Mouse (Mus musculus): ENCODE measurements at regions not wholly inside any gene's neighbourhood (a gene's known extent, or its start where the extent isn't known, plus 50 kb on each side); places are given as distances from the start of the nearest gene placed in this dataset.

- peaks cover 23% of the 10 kb centered on the region for H3K9me3 ChIP-seq (ENCODE audit: low read length)
- no peaks in the 10 kb centered on the region for H3K4me1 ChIP-seq (replicated peaks; ENCODE audit: low read depth, low read length)
- no peak overlapping the region for H3K4me3 ChIP-seq (replicated peaks; ENCODE audit: low read length)
- TF ChIP-seq CTCF (conservative IDR thresholded peaks at IDR 0.05; ENCODE audit: low read length), result no peak
- TF ChIP-seq NANOG (IDR thresholded peaks at IDR 0.05; ENCODE audit: borderline replicate concordance, low read length), result no peak
- no peak for TF ChIP-seq POU5F1 (IDR thresholded peaks at IDR 0.05; ENCODE audit: borderline replicate concordance, low read length)
- H3K36me3 ChIP-seq (ENCODE audit: insufficient read depth, low read length), result no peaks in the 10 kb centered on the region
- H3K27me3 ChIP-seq (ENCODE audit: insufficient read depth, low read length), result no peaks in the 10 kb centered on the region
Measured at GRCm38 (mm10) chr14:72121786-72122185, 369.9 kb downstream of the Gm9195 start.

DNA sequence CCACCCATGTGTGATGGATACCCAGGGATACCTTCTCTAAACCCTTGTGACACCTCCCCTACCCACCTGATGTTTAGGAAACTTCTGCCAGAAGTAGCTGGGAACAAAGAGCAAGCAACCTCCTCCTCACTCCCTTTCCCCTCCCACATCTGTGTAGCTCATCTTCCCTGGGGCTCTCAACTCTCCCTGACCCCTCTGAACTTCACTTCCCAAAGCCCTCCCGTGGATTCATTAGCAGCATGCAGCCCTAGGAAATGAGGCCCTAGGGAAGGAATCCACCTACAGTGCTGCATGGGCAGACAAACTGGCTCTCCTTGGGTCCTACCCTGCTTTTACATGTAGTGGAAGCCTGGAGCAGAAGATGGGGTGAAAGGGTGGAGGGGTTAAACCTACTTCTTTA, 370.6 kb downstream of the Gm9195 start:
- Histone ChIP-seq H3K9me3 (ENCODE audit: low read length) (peaks cover 23% of the 10 kb centered on the region), H3K4me3 (replicated peaks; ENCODE audit: low read length) (no peak overlapping the region), H3K27me3 (ENCODE audit: insufficient read depth, low read length) (no peaks in the 10 kb centered on the region), H3K4me1 (replicated peaks; ENCODE audit: low read depth, low read length) (no peaks in the 10 kb centered on the region), H3K36me3 (ENCODE audit: insufficient read depth, low read length) (no peaks in the 10 kb centered on the region)
- TF ChIP-seq NANOG (IDR thresholded peaks at IDR 0.05; ENCODE audit: borderline replicate concordance, low read length) (no peak), POU5F1 (IDR thresholded peaks at IDR 0.05; ENCODE audit: borderline replicate concordance, low read length) (no peak), CTCF (conservative IDR thresholded peaks at IDR 0.05; ENCODE audit: low read length) (no peak)

DNA sequence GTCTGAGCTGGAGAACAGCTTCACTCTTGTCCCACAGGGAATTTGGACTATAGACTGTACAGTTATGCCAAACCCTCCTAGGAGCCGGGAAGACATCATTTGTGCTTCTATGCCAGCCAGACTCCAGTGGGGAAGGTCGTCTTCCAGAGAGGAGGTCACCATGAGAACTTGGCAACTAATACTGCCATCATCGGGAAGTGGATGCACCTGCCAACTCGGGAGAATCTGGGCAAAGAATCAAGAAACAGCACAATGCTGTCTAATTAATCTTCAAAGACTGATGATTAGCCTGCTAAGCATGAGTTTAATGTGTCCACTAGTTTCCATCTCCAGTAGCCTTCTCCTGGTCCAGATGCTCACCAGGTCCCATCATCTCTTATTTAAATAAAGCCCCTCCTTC, 374.8 kb downstream of the Gm9195 start:
- H3K4me3 ChIP-seq (replicated peaks; ENCODE audit: low read length), result no peak overlapping the region
- H3K36me3 ChIP-seq (ENCODE audit: insufficient read depth, low read length), result no peaks in the 10 kb centered on the region
- H3K4me1 ChIP-seq (replicated peaks; ENCODE audit: low read depth, low read length), result no peaks in the 10 kb centered on the region
- H3K27me3 ChIP-seq (ENCODE audit: insufficient read depth, low read length), result no peaks in the 10 kb centered on the region
- H3K9me3 ChIP-seq (ENCODE audit: low read length), result peaks cover 7% of the 10 kb centered on the region
- no peak for TF ChIP-seq CTCF (conservative IDR thresholded peaks at IDR 0.05; ENCODE audit: low read length)
- no peak for TF ChIP-seq NANOG (IDR thresholded peaks at IDR 0.05; ENCODE audit: borderline replicate concordance, low read length)
- no peak for TF ChIP-seq POU5F1 (IDR thresholded peaks at IDR 0.05; ENCODE audit: borderline replicate concordance, low read length)

DNA sequence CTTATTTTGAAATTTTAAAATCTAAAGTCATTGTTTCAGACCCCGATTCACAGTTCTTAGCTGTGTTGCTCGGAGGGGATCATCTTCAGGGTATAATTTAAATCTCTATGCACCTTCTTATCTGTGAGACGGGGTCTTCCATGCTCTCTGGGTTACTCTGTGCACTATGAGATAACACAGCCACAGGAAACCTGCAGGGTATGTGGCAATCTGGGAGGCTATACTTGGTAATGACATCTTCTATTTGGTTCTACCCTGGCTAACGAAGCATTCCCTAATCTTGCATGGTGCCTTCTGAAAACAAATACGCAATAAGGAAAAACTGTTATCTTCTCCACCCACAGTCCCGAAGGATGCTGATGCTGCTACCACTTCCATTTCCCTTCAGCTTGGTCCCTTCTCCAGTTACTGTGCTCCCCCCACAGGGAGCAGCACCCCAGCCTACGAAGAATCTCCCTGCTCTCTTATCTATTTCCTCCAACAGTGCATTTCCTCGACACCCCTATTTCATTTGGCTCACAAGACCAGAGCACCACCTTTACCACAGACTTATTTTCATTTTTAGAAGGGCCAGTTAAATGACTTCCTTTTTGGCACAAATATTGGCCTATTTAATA, 378.2 kb downstream of the Gm9195 start:
- no peak for TF ChIP-seq CTCF (conservative IDR thresholded peaks at IDR 0.05; ENCODE audit: low read length)
- TF ChIP-seq NANOG (IDR thresholded peaks at IDR 0.05; ENCODE audit: borderline replicate concordance, low read length), result no peak
- TF ChIP-seq POU5F1 (IDR thresholded peaks at IDR 0.05; ENCODE audit: borderline replicate concordance, low read length), result no peak
- H3K4me1 ChIP-seq (replicated peaks; ENCODE audit: low read depth, low read length), result no peaks in the 10 kb centered on the region
- no peaks in the 10 kb centered on the region for H3K36me3 ChIP-seq (ENCODE audit: insufficient read depth, low read length)
- no peaks in the 10 kb centered on the region for H3K9me3 ChIP-seq (ENCODE audit: low read length)
- no peak overlapping the region for H3K4me3 ChIP-seq (replicated peaks; ENCODE audit: low read length)
- no peaks in the 10 kb centered on the region for H3K27me3 ChIP-seq (ENCODE audit: insufficient read depth, low read length)

DNA sequence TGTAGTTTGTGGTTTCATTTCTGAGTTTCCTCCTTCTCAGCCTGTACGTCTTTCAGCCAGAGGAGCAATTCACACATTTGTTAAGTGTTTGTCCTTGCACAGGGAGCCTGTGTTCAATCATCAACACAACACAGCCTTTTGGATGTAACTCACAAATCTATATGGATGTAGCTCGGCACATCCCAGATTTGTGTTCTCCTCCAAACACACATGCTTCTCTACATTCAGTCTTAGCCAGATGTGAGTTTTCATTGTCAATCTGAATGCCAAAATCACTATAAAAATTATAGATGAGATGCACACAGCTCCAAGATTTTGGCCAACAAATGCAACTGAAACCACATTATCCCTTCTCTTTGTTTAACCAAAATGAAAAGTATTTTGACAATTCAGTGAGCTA, 380.9 kb downstream of the Gm9195 start:
- no peaks in the 10 kb centered on the region for H3K36me3 ChIP-seq (ENCODE audit: insufficient read depth, low read length)
- H3K4me3 ChIP-seq (replicated peaks; ENCODE audit: low read length), result no peak overlapping the region
- TF ChIP-seq POU5F1 (IDR thresholded peaks at IDR 0.05; ENCODE audit: borderline replicate concordance, low read length), result no peak
- TF ChIP-seq NANOG (IDR thresholded peaks at IDR 0.05; ENCODE audit: borderline replicate concordance, low read length), result no peak
- no peak for TF ChIP-seq CTCF (conservative IDR thresholded peaks at IDR 0.05; ENCODE audit: low read length)
- no peaks in the 10 kb centered on the region for H3K27me3 ChIP-seq (ENCODE audit: insufficient read depth, low read length)
- H3K4me1 ChIP-seq (replicated peaks; ENCODE audit: low read depth, low read length), result no peaks in the 10 kb centered on the region
- no peaks in the 10 kb centered on the region for H3K9me3 ChIP-seq (ENCODE audit: low read length)

GRCm38 (mm10) chr14:72091579-72091978, 400.1 kb downstream of the Gm9195 start:
- no peaks in the 10 kb centered on the region for H3K36me3 ChIP-seq (ENCODE audit: insufficient read depth, low read length)
- H3K4me3 ChIP-seq (replicated peaks; ENCODE audit: low read length), result no peak overlapping the region
- H3K27me3 ChIP-seq (ENCODE audit: insufficient read depth, low read length), result no peaks in the 10 kb centered on the region
- TF ChIP-seq POU5F1 (IDR thresholded peaks at IDR 0.05; ENCODE audit: borderline replicate concordance, low read length) (no peak), NANOG (IDR thresholded peaks at IDR 0.05; ENCODE audit: borderline replicate concordance, low read length) (no peak), CTCF (conservative IDR thresholded peaks at IDR 0.05; ENCODE audit: low read length) (no peak)
- H3K4me1 ChIP-seq (replicated peaks; ENCODE audit: low read depth, low read length), result no peaks in the 10 kb centered on the region
- H3K9me3 ChIP-seq (ENCODE audit: low read length), result no peaks in the 10 kb centered on the region

DNA sequence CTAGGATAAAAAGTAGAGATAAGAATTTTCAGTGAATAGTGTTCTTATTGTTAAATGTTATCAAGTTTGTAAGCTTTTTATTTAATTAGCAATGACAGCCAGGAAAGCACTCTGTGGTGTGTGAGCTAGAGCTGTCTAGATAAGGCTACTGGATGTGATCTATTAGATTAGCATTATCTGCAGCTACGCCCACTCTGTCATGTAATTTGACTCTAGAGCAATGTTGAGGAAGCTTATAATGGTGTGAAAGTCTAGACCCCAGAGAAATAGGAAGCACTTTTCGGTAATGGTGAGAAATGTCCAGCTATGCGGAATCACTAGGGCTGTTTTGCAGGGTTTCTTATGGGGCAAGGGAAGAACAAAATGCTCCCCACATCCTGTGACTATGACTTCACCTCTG, 410.2 kb downstream of the Gm9195 start:
- no peaks in the 10 kb centered on the region for H3K36me3 ChIP-seq (ENCODE audit: insufficient read depth, low read length)
- H3K4me3 ChIP-seq (replicated peaks; ENCODE audit: low read length), result no peak overlapping the region
- no peaks in the 10 kb centered on the region for H3K4me1 ChIP-seq (replicated peaks; ENCODE audit: low read depth, low read length)
- H3K9me3 ChIP-seq (ENCODE audit: low read length), result peaks cover 26% of the 10 kb centered on the region
- no peaks in the 10 kb centered on the region for H3K27me3 ChIP-seq (ENCODE audit: insufficient read depth, low read length)
- TF ChIP-seq NANOG (IDR thresholded peaks at IDR 0.05; ENCODE audit: borderline replicate concordance, low read length) (no peak), CTCF (conservative IDR thresholded peaks at IDR 0.05; ENCODE audit: low read length) (no peak), POU5F1 (IDR thresholded peaks at IDR 0.05; ENCODE audit: borderline replicate concordance, low read length) (no peak)

- H3K27me3 ChIP-seq (ENCODE audit: insufficient read depth, low read length), result no peaks in the 10 kb centered on the region
- no peak overlapping the region for H3K4me3 ChIP-seq (replicated peaks; ENCODE audit: low read length)
- TF ChIP-seq NANOG (IDR thresholded peaks at IDR 0.05; ENCODE audit: borderline replicate concordance, low read length) (no peak), CTCF (conservative IDR thresholded peaks at IDR 0.05; ENCODE audit: low read length) (no peak), POU5F1 (IDR thresholded peaks at IDR 0.05; ENCODE audit: borderline replicate concordance, low read length) (no peak)
- H3K36me3 ChIP-seq (ENCODE audit: insufficient read depth, low read length), result no peaks in the 10 kb centered on the region
- no peaks in the 10 kb centered on the region for H3K4me1 ChIP-seq (replicated peaks; ENCODE audit: low read depth, low read length)
- H3K9me3 ChIP-seq (ENCODE audit: low read length), result no peaks in the 10 kb centered on the region
Measured at GRCm38 (mm10) chr14:72064111-72064812, 427.4 kb downstream of the Gm9195 start.

All from E14TG2a.4 (cell line).